Mouse (Mus musculus): ENCODE data around the gene Fat3. TPM values are rescaled to one million over a fixed set of nuclear protein-coding genes. Genes with fewer than 3 reads are reported as not detected.

Fat3 gene
- polyA plus RNA-seq, 1 experiment: not detected

DNA sequence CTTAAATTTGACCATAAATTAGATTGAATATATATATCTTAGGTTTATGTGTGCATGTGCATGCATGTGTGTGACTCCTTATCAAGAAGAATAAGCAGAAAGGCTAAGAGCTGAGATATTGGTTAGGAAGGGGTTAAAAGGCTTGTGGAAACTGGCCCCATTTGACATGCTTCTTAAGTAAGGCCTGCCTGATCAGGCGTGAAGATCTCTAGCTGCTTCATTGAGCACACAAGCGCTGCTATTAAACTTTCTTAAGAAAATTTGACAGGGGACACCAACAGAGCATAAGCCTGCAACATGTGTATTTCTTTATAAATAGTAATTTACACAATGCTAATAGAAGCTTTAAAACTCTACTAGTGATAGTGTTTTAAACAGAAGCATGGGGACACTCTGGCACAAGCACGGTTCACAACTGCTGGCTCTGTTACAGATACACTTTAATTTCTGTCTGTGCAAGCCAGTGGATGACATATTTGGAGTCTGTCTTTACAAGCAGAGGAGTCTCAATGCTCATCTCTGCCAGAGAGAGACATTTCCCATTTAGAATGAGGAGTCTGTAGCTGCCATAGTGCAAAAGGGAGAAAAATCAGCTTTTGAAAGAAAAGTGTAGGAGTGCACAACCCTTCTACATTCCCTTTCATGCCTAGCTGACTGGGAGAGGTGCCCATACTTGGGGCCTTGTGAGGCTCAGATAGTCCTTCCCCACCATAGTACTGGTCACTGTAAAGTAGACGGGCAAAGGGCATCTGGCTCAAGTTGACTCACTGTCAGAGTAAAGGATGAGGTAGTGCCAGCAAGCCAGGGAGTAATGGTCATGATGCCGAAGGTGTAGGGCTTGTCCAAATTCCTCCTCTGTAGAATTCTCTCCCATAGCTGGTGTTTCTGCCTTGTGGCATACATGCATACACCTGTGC is 408.8 kb downstream of the Fat3 start:
- Histone ChIP-seq H3ac (ENCODE audit: control insufficient read depth, insufficient read length, low read depth) (no peak overlapping the region), H3K79me3 (ENCODE audit: low read depth) (no peaks in the 10 kb centered on the region), H3K27me3 (ENCODE audit: control insufficient read depth, insufficient read depth, insufficient read length) (no peaks in the 10 kb centered on the region), H3K79me2 (ENCODE audit: control insufficient read depth, insufficient read depth) (no peaks in the 10 kb centered on the region), H3K36me3 (ENCODE audit: control insufficient read depth, insufficient read depth) (no peaks in the 10 kb centered on the region), H3K4me3 (ENCODE audit: insufficient read depth, poor library complexity, severe bottlenecking) (no peak overlapping the region)
- TF ChIP-seq MYOD1 (IDR thresholded peaks at IDR 0.05; ENCODE audit: control insufficient read depth, insufficient read length, low read depth) (no peak), MYOG (IDR thresholded peaks at IDR 0.05; ENCODE audit: control insufficient read depth, extremely low read depth, insufficient read length) (no peak), FOSL1 (IDR thresholded peaks at IDR 0.05; ENCODE audit: insufficient read depth, low read length, poor library complexity, severe bottlenecking) (no peak), CEBPB (IDR thresholded peaks at IDR 0.05; ENCODE audit: low read depth) (no peak), MAX (IDR thresholded peaks at IDR 0.05) (no peak), USF1 (IDR thresholded peaks at IDR 0.05; ENCODE audit: low read depth) (no peak), CTCF (IDR thresholded peaks at IDR 0.05; ENCODE audit: control insufficient read depth, insufficient read depth, insufficient read length) (no peak)

GRCm38 (mm10) chr9:16079292-16079691 is 421.8 kb downstream of the Fat3 start:
- TF ChIP-seq CEBPB (IDR thresholded peaks at IDR 0.05; ENCODE audit: low read depth) (no peak), MYOG (IDR thresholded peaks at IDR 0.05; ENCODE audit: control insufficient read depth, extremely low read depth, insufficient read length) (no peak), CTCF (IDR thresholded peaks at IDR 0.05; ENCODE audit: control insufficient read depth, insufficient read depth, insufficient read length) (no peak), FOSL1 (IDR thresholded peaks at IDR 0.05; ENCODE audit: insufficient read depth, low read length, poor library complexity, severe bottlenecking) (no peak), MYOD1 (IDR thresholded peaks at IDR 0.05; ENCODE audit: control insufficient read depth, insufficient read length, low read depth) (no peak), USF1 (IDR thresholded peaks at IDR 0.05; ENCODE audit: low read depth) (no peak), MAX (IDR thresholded peaks at IDR 0.05) (no peak)
- H3K27me3 ChIP-seq (ENCODE audit: control insufficient read depth, insufficient read depth, insufficient read length): no peaks in the 10 kb centered on the region
- H3K79me2 ChIP-seq (ENCODE audit: control insufficient read depth, insufficient read depth): no peaks in the 10 kb centered on the region
- no peaks in the 10 kb centered on the region for H3K36me3 ChIP-seq (ENCODE audit: control insufficient read depth, insufficient read depth)
- no peaks in the 10 kb centered on the region for H3K79me3 ChIP-seq (ENCODE audit: low read depth)
- no peak overlapping the region for H3ac ChIP-seq (ENCODE audit: control insufficient read depth, insufficient read length, low read depth)
- no peak overlapping the region for H3K4me3 ChIP-seq (ENCODE audit: insufficient read depth, poor library complexity, severe bottlenecking)

- TF ChIP-seq MYOD1 (IDR thresholded peaks at IDR 0.05; ENCODE audit: control insufficient read depth, insufficient read length, low read depth) (no peak), MYOG (IDR thresholded peaks at IDR 0.05; ENCODE audit: control insufficient read depth, extremely low read depth, insufficient read length) (no peak), FOSL1 (IDR thresholded peaks at IDR 0.05; ENCODE audit: insufficient read depth, low read length, poor library complexity, severe bottlenecking) (no peak), CTCF (IDR thresholded peaks at IDR 0.05; ENCODE audit: control insufficient read depth, insufficient read depth, insufficient read length) (no peak), MAX (IDR thresholded peaks at IDR 0.05) (no peak), CEBPB (IDR thresholded peaks at IDR 0.05; ENCODE audit: low read depth) (no peak), USF1 (IDR thresholded peaks at IDR 0.05; ENCODE audit: low read depth) (no peak)
- Histone ChIP-seq H3K79me2 (ENCODE audit: control insufficient read depth, insufficient read depth) (no peaks in the 10 kb centered on the region), H3K27me3 (ENCODE audit: control insufficient read depth, insufficient read depth, insufficient read length) (no peaks in the 10 kb centered on the region), H3ac (ENCODE audit: control insufficient read depth, insufficient read length, low read depth) (no peak overlapping the region), H3K79me3 (ENCODE audit: low read depth) (no peaks in the 10 kb centered on the region), H3K4me3 (ENCODE audit: insufficient read depth, poor library complexity, severe bottlenecking) (no peak overlapping the region), H3K36me3 (ENCODE audit: control insufficient read depth, insufficient read depth) (no peaks in the 10 kb centered on the region)
Measured at GRCm38 (mm10) chr9:16074664-16075063, 426.4 kb downstream of the Fat3 start.

DNA sequence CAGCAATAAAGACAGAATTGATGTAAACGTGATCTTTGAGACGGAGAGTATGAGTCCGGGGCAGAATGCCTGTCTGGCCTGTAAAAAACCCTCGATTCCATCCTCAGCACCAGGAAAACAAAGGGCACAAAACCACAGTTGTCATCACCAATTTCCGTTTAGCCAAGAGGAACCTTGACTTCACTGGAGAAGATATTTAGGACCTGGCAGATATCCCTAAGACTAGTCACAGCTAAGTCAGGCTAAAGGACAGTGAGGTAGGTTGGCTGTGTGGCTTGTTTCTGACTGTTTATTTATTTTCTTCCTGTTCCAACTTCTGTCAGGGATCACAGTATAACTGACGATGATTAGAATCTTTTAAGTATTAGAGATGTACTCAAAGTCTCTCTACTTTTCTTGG is 427.0 kb downstream of the Fat3 start:
- TF ChIP-seq USF1 (IDR thresholded peaks at IDR 0.05; ENCODE audit: low read depth): no peak
- no peak for TF ChIP-seq CTCF (IDR thresholded peaks at IDR 0.05; ENCODE audit: control insufficient read depth, insufficient read depth, insufficient read length)
- no peak for TF ChIP-seq CEBPB (IDR thresholded peaks at IDR 0.05; ENCODE audit: low read depth)
- no peak for TF ChIP-seq MYOG (IDR thresholded peaks at IDR 0.05; ENCODE audit: control insufficient read depth, extremely low read depth, insufficient read length)
- no peak for TF ChIP-seq MAX (IDR thresholded peaks at IDR 0.05)
- no peak for TF ChIP-seq MYOD1 (IDR thresholded peaks at IDR 0.05; ENCODE audit: control insufficient read depth, insufficient read length, low read depth)
- TF ChIP-seq FOSL1 (IDR thresholded peaks at IDR 0.05; ENCODE audit: insufficient read depth, low read length, poor library complexity, severe bottlenecking): no peak
- no peaks in the 10 kb centered on the region for H3K79me2 ChIP-seq (ENCODE audit: control insufficient read depth, insufficient read depth)
- no peaks in the 10 kb centered on the region for H3K27me3 ChIP-seq (ENCODE audit: control insufficient read depth, insufficient read depth, insufficient read length)
- H3K4me3 ChIP-seq (ENCODE audit: insufficient read depth, poor library complexity, severe bottlenecking): no peak overlapping the region
- H3ac ChIP-seq (ENCODE audit: control insufficient read depth, insufficient read length, low read depth): no peak overlapping the region
- no peaks in the 10 kb centered on the region for H3K36me3 ChIP-seq (ENCODE audit: control insufficient read depth, insufficient read depth)
- no peaks in the 10 kb centered on the region for H3K79me3 ChIP-seq (ENCODE audit: low read depth)

- H3ac ChIP-seq (ENCODE audit: control insufficient read depth, insufficient read length, low read depth): no peak overlapping the region
- no peaks in the 10 kb centered on the region for H3K27me3 ChIP-seq (ENCODE audit: control insufficient read depth, insufficient read depth, insufficient read length)
- H3K79me2 ChIP-seq (ENCODE audit: control insufficient read depth, insufficient read depth): no peaks in the 10 kb centered on the region
- TF ChIP-seq USF1 (IDR thresholded peaks at IDR 0.05; ENCODE audit: low read depth): no peak
- no peak for TF ChIP-seq CEBPB (IDR thresholded peaks at IDR 0.05; ENCODE audit: low read depth)
- no peak for TF ChIP-seq CTCF (IDR thresholded peaks at IDR 0.05; ENCODE audit: control insufficient read depth, insufficient read depth, insufficient read length)
- TF ChIP-seq MAX (IDR thresholded peaks at IDR 0.05): no peak
- TF ChIP-seq MYOD1 (IDR thresholded peaks at IDR 0.05; ENCODE audit: control insufficient read depth, insufficient read length, low read depth): no peak
- TF ChIP-seq MYOG (IDR thresholded peaks at IDR 0.05; ENCODE audit: control insufficient read depth, extremely low read depth, insufficient read length): no peak
- no peak for TF ChIP-seq FOSL1 (IDR thresholded peaks at IDR 0.05; ENCODE audit: insufficient read depth, low read length, poor library complexity, severe bottlenecking)
- no peaks in the 10 kb centered on the region for H3K79me3 ChIP-seq (ENCODE audit: low read depth)
- no peak overlapping the region for H3K4me3 ChIP-seq (ENCODE audit: insufficient read depth, poor library complexity, severe bottlenecking)
- no peaks in the 10 kb centered on the region for H3K36me3 ChIP-seq (ENCODE audit: control insufficient read depth, insufficient read depth)
Measured at GRCm38 (mm10) chr9:16063447-16063846, 437.6 kb downstream of the Fat3 start.

Data from C2C12 (cell line).